Mouse (Mus musculus) left cerebral cortex, adult 9 months (tissue): Measurements from ENCODE around the gene Cog8.
A peak's percentile ranks its signal among the peaks of the same experiment; 100 is the strongest.

ENCODE experiments used
- DNase-seq, 2 experiments: peaks; one replicate each; pipeline ENCODE4 v3.0.0; 2022; ENCODE audit warnings: low spot score in 2 of 2

The Cog8 gene

DNA sequence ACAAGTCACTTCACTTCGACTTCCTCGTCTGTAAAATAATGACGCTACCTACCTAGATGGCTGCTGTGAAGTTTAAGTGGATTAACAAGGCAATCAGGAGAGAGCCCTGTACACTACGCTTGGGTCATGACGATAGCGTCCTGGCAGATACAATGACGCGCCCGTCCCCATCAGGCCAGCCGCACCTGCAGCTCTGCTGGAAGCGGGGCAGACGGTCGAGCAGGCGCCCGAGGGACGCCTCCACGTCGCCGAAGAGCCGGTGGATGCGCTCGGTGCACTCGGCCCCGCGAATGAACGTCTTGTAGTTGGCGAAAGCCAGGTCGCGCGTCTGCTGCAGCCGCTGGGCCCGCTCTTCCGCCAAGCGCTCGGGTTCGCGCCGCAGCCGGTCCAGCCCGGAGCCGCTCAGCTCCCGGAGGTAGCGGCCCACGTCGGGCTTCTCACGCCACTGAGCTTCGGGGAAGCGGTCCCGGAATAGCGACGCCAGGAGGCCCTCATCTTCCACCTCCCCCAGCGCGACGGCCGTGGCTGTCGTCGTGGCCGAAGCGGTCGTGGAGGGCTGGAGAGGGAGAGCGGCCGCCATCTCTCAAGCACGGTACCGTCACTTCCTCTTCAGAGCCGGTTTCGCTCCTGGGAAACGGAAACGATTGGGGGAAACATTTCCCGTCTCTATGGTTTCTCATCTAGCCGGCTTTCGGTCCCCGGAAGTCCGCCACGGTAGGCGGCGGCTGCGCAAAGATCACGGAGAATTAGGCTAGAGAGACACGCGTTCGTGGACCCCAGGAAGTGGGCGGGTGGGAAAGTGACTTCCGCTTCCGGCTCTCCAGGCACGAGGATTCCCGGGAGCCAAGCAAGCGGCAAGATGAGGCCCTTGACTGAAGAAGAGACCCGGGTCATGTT is at the start of gene Cog8, which contains the start of gene Nip7:
TSS of gene Cog8 (minus strand) at position 614 of the 897 bp plus-strand sequence.
TSS of gene Nip7 (plus strand) at position 802 of the 897 bp plus-strand sequence.
- peak; percentile 92 to 98 for DNase-seq

DNA sequence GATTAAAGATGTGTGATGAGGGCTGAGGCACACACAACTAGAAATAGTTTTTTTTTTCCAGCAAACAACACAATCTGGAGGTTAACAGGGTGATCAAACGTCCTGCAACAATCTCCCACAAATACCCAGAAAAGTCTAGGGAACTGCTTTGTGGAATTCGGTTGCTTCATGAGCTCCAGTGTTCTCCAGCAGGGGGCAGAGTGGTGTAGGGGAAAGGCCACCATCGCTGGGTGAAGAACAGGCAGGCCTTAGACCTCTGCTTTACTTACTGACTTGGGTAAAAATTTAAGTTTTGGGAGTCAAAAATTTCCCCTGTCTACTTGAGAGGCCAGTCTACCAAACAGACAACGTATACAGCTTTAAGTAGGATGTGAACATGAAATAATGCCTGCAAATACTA is 48.1 kb upstream of the Cog8 start:
- DNase-seq, result peak in 1 of 2 experiments; percentile 76

DNA sequence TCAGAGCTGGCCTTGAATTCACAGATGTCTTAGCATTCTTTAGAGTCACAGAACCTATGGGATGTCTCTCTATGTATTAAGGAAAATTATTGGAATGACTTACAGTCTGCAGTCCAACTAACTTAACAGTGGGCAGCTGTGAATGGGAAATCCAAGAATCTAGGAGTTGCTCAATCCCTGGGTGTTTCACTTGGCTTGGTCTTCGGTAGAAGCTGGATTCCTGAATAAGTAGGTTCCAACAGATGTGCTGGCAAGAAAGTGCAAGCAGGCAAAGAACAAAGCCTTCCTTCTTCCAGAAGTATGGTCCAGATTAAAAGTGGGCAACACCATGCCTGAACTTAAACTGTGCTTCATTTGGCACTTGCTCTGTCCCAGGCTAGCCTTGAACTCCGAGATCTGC is 44.1 kb upstream of the Cog8 start:
- DNase-seq, result no peak

DNA sequence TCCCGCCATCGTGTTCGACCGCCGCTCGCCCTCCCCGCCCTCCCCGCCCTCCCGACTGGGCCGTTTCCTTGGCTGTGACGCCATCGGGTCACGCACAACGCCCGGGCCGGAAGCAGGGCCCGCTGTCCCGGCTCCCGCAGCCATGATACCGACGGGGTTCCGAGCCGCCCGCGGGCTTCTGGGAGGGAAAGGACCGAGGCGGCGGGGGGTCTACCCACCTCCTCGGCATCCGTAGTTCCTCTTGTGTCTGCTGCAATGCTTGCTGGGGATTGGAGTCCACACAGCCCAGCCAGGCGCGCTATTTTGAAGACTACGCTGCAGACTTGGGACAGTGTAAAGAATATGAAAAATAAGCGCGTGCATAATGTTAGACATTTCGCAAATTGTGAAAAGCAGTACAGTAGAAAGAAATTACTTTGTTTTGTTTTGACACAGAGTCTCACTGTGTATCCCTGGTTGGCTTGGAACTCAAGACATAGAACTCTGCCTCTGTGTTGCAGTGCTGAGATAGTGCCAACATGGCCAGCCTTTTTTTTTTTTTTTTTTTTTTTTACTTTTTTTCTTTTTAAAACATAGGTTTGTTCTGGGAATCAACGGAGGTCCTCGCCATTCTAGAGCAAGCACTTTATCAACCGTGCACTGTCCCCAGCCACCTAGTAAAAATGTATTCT is 40.0 kb upstream of the Cog8 start, which contains the start of gene Terf2:
TSS of gene Terf2 (minus strand) at position 182 of the 671 bp plus-strand sequence.
- DNase-seq, result peak; percentile 85 to 95

DNA sequence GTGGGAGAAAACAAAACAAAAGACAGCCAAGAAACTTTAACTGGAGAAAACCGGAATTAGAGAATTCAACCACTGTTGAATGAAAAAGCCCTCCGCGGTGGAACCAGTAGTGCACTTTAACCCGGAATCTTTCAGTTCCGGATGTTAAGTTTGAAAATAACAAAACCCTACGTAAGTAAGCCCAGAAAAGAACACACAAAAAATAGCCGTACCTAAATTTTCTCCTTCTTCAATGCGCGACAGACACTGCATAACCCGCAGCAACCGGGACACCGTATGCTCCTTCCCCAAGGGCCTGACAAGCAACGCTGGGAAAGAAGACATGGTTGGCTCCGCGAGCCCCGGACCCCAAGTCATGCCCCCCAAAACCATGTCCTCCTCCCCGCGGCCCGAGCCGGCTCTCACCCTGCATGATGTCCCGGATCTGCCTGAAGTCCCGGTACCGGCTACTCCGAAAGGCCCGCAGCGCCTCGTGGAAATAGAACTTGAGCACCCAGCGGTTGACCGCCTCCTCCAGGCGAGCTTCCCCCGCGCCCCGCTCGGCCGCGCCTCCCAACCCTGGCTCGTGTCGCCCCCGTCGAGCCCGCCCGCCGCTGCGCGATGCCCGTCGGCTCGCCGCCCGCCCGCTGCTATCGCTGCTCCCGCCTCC is 39.4 kb upstream of the Cog8 start:
- no peak for DNase-seq

DNA sequence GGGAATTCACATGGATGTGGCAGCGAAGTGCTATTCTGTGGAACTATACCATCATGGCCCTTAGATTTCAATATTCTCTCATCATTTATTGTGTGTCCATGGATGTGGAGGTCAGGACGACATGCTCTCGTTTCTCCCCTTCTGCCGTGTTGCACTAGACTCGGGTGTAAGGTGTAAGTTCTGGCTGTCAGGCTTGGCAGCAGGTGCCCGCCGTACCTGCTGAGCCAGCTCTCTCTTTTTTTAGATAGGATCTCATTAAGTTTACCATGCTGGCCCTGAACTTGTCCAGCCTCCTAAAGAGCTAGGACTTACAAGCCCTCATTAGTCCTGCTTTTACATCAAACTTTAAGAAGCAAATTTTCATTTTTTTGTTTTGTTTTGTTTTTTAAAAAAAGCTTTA is 34.0 kb upstream of the Cog8 start:
- no peak for DNase-seq

DNA sequence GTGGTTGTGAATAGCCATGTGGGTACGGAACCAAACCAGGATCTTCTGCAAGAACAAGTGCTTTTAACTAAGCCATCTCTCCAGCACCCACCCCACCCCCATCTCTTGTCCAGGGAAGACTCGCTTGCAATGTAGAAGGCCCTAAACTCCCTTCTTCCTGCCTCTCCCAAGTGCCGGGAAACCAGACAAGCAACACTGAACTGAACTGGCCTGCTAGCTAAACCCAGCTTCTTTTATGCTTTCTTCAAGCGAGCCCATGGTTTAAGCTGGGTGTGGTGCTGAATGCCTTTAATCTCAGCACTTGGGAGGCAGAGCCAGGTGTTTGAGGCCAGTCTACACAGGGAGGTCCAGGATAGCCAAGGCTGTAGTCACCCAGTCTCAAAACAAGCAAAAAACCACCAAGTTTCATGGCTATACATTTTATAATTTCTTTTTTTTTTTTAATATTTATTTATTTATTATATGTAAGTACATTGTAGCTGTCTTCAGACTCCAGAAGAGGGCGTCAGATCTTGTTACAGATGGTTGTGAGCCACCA is 32.1 kb upstream of the Cog8 start:
- DNase-seq, result no peak

DNA sequence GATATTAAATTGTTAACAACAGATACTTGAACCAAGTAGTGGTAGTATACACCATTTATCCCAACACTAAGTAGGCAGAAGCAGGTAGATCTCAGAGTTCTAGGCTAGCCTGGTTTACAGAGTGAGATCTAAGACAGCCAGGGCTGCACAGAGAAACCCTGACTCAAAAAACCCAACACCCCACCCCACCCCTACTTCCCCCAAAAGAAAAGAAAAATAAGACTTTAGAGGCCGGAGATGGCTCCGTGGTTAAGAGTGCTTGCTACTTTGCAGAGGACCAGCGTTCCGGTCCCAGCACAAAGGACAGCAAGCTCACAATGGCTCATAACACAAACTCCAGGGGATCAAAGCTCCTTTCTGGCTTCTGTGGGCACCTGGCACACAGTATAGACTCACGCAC is 29.5 kb upstream of the Cog8 start:
- no peak for DNase-seq

DNA sequence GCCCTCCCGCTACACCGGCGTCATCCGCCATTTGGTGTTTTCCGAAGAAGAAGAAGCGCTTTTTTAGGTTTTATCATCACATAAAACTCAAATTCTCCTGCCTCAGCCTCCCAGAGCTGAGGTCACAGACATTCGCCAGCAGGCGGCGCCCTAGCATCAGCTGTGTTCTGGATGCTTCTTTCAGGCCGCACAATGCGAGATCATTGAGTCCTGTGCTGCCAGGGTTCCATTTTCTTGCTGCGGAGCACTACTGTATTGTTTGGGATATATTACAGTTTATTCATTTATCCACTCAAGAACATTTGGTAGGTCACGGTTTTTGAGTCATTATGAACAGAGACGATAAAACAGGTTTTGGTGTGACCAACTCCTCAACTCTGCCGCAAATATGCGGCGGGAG is 28.9 kb upstream of the Cog8 start:
- DNase-seq, result no peak

DNA sequence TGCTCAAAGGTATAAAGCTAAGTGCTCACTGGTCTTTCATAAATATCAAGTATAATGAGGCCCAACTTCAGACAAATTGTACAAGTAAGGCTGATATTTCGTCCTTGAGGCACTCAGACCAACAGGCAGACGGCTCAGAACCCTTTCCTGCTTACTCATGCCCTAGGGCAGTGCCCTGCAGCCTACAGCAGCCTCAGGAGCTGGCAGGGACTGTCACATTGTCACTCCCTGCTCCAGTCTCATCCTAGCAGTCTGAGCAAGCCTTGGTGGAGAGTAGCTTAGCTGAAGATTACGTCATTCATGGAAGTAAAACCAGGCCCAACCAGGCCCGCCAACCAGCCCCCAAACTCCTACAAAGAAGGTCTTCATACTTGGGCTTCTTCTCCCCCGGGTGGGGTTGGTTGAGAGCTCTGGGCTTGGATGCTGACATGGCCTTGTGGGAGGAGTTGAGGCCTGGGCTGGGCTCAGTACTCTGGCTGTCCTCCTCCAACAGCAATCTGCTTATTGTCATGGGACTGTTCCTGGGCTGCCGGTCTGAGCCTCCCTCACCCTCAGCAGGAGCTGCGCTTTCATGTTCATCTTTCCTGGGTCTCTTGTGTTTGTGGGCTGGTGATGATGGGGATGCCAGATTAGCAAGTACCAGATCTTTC is 19.9 kb upstream of the Cog8 start:
- no peak for DNase-seq

DNA sequence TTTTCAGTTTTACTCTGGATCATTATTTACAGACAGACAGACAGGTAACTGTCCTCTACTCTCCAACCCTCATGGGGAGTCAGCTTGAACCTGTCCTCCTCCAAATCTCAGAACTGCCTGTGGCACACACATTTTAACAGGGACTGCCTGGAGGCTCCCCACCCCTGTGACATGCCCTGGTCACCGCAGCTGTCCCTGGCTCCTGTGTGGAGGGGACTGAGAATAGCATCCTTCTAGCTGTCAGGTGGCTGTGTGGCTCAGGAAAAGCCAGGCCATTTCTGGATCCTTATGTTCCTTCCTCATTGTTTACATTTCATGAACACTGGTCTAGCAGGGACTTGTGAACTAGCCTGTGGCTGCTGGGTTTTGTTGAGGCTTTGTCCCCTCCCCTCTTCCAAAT is 17.6 kb upstream of the Cog8 start:
- no peak for DNase-seq

DNA sequence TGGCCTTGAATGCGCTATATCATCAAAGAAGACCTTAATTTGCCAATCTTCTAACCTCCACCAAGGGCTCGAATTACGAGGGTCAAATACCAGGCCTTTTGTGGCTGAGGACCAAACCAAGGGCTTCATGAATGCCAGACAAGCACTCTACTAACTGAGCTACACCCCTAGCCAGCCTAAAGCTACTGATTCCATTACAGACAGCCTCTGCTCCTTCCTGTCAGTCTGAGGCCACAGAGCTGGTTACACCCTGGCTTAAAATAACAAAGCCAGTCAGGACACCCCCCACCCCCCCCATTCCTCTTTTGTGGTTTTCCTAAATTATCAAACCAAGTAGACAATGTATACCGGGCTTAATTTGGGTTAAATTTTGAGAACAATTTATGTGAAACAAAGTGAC is 17.2 kb upstream of the Cog8 start:
- no peak for DNase-seq

DNA sequence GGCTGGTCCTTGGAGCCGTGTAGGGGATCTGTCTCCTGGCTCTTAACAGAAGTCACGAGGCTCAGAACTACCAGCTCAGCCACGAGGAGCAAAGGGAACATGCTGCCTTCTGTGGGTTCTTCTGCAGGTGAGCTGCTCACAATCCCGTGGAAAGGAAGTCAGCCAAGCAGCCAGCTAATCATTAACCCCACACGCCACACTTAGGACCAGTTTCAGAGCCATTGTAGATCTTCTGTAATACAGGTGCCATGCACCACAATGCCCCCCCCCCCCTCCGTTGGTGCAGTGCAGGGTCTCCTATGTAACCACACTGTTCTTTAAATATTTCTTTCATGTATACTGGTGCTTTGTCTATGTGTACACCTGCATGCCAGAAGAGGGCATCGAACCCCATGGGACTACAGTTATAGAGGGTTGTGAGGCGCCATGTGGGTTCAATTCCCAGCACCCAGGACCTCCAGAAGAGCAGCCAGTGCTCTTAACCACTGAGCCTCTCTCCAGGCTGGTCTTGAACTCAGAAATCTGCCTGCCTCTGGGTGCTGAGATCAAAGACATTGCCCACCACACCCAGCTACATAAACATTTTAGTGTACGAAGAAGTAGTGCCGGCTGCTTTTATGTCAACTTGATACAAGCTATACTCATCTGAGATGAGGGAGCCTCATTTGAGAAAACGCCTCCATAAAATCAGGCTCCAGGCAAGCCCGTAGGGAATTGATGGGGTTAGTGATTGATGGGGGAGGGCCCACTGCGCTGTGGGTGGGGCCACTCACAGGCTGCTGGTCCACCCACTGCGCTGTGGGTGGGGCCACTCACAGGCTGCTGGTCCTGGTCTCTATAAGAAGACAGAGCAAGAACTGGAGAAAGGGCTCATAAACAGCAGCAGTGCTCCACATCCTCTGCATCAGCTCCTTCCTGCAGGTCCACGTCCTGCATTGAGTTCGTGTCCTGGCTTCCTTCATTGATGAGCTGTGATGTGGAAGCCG is 9.3 kb upstream of the Cog8 start, which contains the start of gene Tmed6:
TSS of gene Tmed6 (minus strand) at position 134 of the 986 bp plus-strand sequence.
- DNase-seq, result no peak

DNA sequence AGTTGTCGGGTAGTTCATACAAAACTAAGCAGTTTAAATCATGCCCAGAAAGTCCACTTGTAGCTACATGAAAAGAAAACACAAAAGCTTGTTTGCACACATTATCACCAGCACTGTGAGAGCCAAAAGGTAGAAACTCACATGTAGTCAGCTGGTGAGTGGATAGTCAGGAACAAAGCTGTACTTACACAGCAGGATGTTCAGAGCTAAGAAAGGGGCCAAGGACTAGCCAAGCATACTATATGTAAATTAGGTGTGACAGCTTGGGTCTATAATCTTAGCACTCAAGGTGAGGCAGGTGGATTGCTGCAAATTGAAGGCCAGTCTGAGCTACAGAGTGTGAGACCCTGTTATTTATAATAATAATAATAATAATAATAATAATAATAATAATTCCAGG is 6.1 kb upstream of the Cog8 start:
- DNase-seq, result no peak

DNA sequence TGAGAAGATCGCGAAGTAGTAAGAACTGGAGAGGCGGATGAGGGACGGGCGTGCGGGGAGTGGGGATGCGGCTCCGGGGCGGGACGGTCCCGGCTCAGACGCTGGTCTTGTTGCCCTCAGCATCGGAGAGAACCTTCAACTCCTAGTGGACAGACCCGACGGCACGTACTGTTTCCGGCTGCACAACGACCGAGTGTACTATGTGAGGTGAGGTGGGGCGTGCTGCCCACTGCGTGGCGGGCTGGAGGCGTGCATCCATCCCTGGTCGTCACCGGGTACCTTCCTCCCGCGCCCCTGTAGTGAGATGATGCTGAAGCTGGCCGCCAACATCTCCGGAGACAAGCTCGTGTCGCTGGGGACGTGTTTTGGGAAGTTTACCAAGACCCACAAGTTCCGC is 482 bp upstream of the Cog8 start:
- DNase-seq, result no peak

DNA sequence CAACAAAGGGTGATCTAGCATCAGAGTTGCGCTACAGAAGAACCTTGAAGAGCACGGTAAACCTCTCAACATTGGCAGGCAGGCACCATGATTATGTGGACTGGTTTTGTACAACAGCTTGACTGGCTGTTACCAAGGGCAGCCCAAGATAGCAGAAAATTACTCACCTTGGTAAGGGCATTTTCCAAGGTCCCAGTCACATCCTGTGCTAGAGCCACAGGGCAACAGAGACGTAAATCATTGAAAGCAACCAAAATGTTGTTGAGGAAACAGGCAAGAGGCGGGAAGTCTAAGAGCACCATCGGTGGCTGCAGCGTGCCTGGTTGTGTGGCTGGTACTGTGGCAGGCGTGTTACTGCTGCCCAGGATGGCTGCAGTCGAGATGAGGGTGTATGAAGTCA is 4.4 kb downstream of the Cog8 start:
- DNase-seq, result no peak

DNA sequence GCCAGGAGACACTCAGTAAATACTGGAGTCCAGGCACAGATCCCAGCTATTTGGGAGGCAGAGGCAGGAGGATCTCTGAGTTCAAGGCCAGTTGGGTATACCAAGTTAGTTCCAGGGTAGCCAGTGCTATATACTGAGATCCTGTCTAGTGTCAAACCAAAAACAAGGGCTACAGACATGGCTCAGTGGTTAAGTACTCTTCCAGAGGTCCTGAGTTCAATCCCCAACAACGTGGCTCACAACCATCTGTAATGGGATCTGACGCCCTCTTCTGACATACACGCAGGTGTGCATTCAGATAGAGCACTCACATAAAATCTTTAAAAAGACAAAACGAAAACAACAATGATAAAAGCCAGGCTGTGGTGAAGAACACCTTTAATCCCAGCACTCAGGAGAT is 7.0 kb downstream of the Cog8 start:
- no peak for DNase-seq

DNA sequence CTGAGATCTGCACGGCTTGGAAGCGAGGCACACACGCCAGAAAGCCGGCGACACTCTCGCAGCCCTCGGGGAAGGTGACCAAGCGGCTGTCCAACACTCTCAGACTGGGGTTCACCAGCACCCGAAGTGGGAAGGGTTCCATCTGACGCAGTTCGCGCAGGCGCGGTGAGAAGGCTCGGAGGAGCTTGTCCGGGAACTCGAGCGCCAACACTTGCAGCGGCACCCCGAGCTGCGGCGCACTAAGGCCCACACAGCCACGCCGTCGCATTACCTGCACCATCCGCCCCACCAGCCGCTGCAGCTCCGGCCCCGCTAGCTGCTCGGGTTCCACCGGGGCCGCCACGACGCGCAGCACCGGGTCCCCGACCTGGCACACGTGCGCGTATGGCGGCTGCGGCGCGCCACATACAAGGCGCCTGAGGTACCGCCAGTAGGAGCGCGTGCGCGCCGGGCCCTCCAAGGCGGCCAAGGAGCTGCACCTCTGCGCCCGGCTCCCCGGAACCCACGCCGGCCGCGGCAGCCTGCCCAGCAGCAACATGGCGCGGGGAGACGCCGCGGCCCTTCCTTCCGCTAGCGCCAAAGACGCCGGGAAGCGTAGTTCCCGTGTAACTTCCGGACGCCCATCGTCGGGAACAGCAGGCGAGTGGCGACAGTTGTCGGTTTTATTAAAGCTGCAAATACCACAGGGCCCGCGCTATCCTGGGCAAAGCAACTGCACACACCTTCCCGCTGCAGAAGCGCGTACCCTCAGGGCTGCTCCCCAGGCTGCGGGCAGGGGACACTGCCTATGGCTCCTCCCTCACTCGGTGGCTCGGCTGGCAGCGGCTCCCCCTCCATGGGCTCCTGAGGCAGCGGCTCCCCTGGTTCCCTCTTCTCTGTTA is 8.2 kb downstream of the Cog8 start, which contains the start of gene Pdf:
TSS of gene Pdf (minus strand) at position 554 of the 881 bp plus-strand sequence.
- peak; percentile 61 to 84 for DNase-seq

DNA sequence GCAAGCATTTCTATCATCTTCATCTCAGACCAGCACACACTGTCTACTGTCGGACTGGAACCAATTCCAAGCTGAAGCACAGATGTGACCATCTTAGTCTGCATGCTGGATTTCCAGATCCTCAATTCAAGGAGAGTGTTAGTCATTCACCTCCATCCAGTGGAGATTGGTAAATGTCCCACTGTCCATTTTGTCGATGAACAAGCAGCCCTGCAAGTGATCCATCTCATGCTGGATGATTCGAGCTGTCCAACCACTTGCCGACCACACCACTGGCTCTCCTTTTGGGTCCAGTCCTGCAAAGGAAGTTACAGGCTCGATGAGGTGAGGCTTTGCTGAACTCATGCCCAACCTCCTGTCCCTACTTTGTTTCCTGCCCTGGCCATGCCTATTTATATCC is 9.5 kb downstream of the Cog8 start:
- DNase-seq, result no peak
